Mouse (Mus musculus) ovary, postnatal 14 days (tissue): ENCODE results near the gene Zbtb20.

ENCODE experiments used
- DNase-seq: peaks from one replicate; pipeline ENCODE4 v3.0.0; 2022; ENCODE audit warnings: low spot score

Zbtb20 gene

GRCm38 (mm10) chr16:43571376-43572081 is 695.8 kb downstream of the Zbtb20 start:
- DNase-seq, result no peak

GRCm38 (mm10) chr16:43572171-43572570 is 696.5 kb downstream of the Zbtb20 start:
- no peak for DNase-seq

- DNase-seq, result no peak
These were observed 697.1 kb downstream of the Zbtb20 start for GRCm38 (mm10) chr16:43572766-43573165.

GRCm38 (mm10) chr16:43573181-43573833 is 697.6 kb downstream of the Zbtb20 start:
- DNase-seq, result no peak

- peak; percentile 93 for DNase-seq
These were observed 698.5 kb downstream of the Zbtb20 start for GRCm38 (mm10) chr16:43574006-43574764.

- DNase-seq, result no peak
These were observed 699.4 kb downstream of the Zbtb20 start for GRCm38 (mm10) chr16:43575066-43575465.

- no peak for DNase-seq
These were observed 699.8 kb downstream of the Zbtb20 start for GRCm38 (mm10) chr16:43575507-43575906.

- DNase-seq, result peak; percentile 44
These were observed 701.7 kb downstream of the Zbtb20 start for GRCm38 (mm10) chr16:43577399-43577798.

- DNase-seq, result no peak
These were observed 702.7 kb downstream of the Zbtb20 start for GRCm38 (mm10) chr16:43578351-43578750.

- no peak for DNase-seq
These were observed 703.4 kb downstream of the Zbtb20 start for GRCm38 (mm10) chr16:43579111-43579510.

GRCm38 (mm10) chr16:43580321-43580822 is 704.7 kb downstream of the Zbtb20 start:
- no peak for DNase-seq

- DNase-seq, result no peak
These were observed 705.9 kb downstream of the Zbtb20 start for GRCm38 (mm10) chr16:43581551-43581950.

- no peak for DNase-seq
These were observed 711.3 kb downstream of the Zbtb20 start for GRCm38 (mm10) chr16:43586859-43587429.

GRCm38 (mm10) chr16:43590704-43591493 is 715.2 kb downstream of the Zbtb20 start:
- no peak for DNase-seq

- DNase-seq, result no peak
These were observed 716.4 kb downstream of the Zbtb20 start for GRCm38 (mm10) chr16:43592062-43592461.

- DNase-seq, result no peak
These were observed 717.1 kb downstream of the Zbtb20 start for GRCm38 (mm10) chr16:43592801-43593200.

- DNase-seq, result no peak
These were observed 721.8 kb downstream of the Zbtb20 start for GRCm38 (mm10) chr16:43597375-43598060.

- DNase-seq, result no peak
These were observed 724.0 kb downstream of the Zbtb20 start for GRCm38 (mm10) chr16:43599707-43600106.

- DNase-seq, result no peak
These were observed 726.9 kb downstream of the Zbtb20 start for GRCm38 (mm10) chr16:43602573-43602972.

GRCm38 (mm10) chr16:43603591-43604141 is 728.0 kb downstream of the Zbtb20 start:
- DNase-seq, result no peak
